In genomic region chr19:53529455-53529704, GRCm38 (mm10) we compare ENCODE assay signal across 7 mouse cellular contexts. TPM values are rescaled to one million over a fixed set of nuclear protein-coding genes. Genes with fewer than 3 reads are reported as not detected.
A peak's percentile ranks its signal among the peaks of the same experiment; 100 is the strongest.
DNase-seq lines count a peak whose midpoint lies in the region; ATAC-seq and TF ChIP-seq lines count a peak whose summit lies in the region.

No protein-coding gene starts in this region.

- no peaks in the 10 kb centered on the region for H3K36me3 ChIP-seq in lung, embryonic 15.5 days
- H3K36me3 ChIP-seq in forebrain, embryonic 12.5 days (replicated peaks) = no peaks in the 10 kb centered on the region
- no peaks in the 10 kb centered on the region for H3K36me3 ChIP-seq in liver, embryonic 12.5 days
- H3K36me3 ChIP-seq in stomach, postnatal 0 days (ENCODE audit: control insufficient read depth, insufficient read depth, low read length) = no peaks in the 10 kb centered on the region

- H3K4me1 ChIP-seq in lung, embryonic 15.5 days = peaks cover 9% of the 10 kb centered on the region
- peaks cover 26% of the 10 kb centered on the region for H3K4me1 ChIP-seq in forebrain, embryonic 12.5 days
- H3K4me1 ChIP-seq in liver, embryonic 12.5 days = peaks cover 44% of the 10 kb centered on the region
- no peaks in the 10 kb centered on the region for H3K4me1 ChIP-seq in stomach, postnatal 0 days (replicated peaks; ENCODE audit: control insufficient read depth, insufficient read depth)

- H3K9ac ChIP-seq in lung, embryonic 15.5 days = peak overlapping the region; percentile 63
- peak overlapping the region; percentile 64 for H3K9ac ChIP-seq in forebrain, embryonic 12.5 days
- H3K9ac ChIP-seq in liver, embryonic 12.5 days = peak overlapping the region; percentile 59
- peak overlapping the region; percentile 68 for H3K9ac ChIP-seq in stomach, postnatal 0 days (ENCODE audit: low read length)

- ATAC-seq in lung, embryonic 15.5 days (ENCODE audit: borderline replicate concordance, extremely low read depth, low FRiP score, low TSS enrichment) = no peak; the same call in 1 of the 2 replicates
- ATAC-seq in forebrain, embryonic 12.5 days (ENCODE audit: low FRiP score) = no peak; the same call in 1 of the 2 replicates
- ATAC-seq in liver, embryonic 12.5 days = no peak
- no peak for ATAC-seq in stomach, postnatal 0 days (ENCODE audit: low FRiP score, low TSS enrichment)

- no peak for TF ChIP-seq CTCF in stomach, postnatal 0 days (IDR thresholded peaks at IDR 0.05; ENCODE audit: low read depth)

- no peak overlapping the region for H3K27ac ChIP-seq in lung, embryonic 15.5 days
- H3K27ac ChIP-seq in forebrain, embryonic 12.5 days = no peak overlapping the region
- H3K27ac ChIP-seq in liver, embryonic 12.5 days = 0 out of 2 replicates have a peak overlapping the region, but pooled peaks have one; percentile 10
- peak overlapping the region; percentile 82 for H3K27ac ChIP-seq in stomach, postnatal 0 days (replicated peaks)

- H3K4me3 ChIP-seq in lung, embryonic 15.5 days = peak overlapping the region; percentile 77
- peak overlapping the region; percentile 63 for H3K4me3 ChIP-seq in forebrain, embryonic 12.5 days (replicated peaks)
- peak overlapping the region; percentile 62 for H3K4me3 ChIP-seq in liver, embryonic 12.5 days
- peak overlapping the region; percentile 67 for H3K4me3 ChIP-seq in stomach, postnatal 0 days (ENCODE audit: low read depth, low read length)

- DNase-seq in lung, postnatal 25 days (ENCODE audit: low spot score) = no peak
- no peak for DNase-seq in stomach, postnatal 0 days (ENCODE audit: low spot score)
- DNase-seq in layer of hippocampus, postnatal 10 days (ENCODE audit: low spot score in 2 of 2) = no peak
- DNase-seq in retina, postnatal 1 day = no peak

- H3K9me3 ChIP-seq in lung, embryonic 15.5 days = no peaks in the 10 kb centered on the region
- H3K9me3 ChIP-seq in forebrain, embryonic 12.5 days = no peaks in the 10 kb centered on the region
- H3K9me3 ChIP-seq in liver, embryonic 12.5 days (replicated peaks) = no peaks in the 10 kb centered on the region
- H3K9me3 ChIP-seq in stomach, postnatal 0 days (ENCODE audit: control insufficient read depth, low read length) = no peaks in the 10 kb centered on the region

- peak overlapping the region; percentile 97 for H3K4me2 ChIP-seq in lung, embryonic 15.5 days
- H3K4me2 ChIP-seq in forebrain, embryonic 12.5 days = peak overlapping the region; percentile 80
- H3K4me2 ChIP-seq in liver, embryonic 12.5 days = peak overlapping the region; percentile 96
- H3K4me2 ChIP-seq in stomach, postnatal 0 days (replicated peaks; ENCODE audit: low read depth) = peak overlapping the region; percentile 86

- under 1% methylated on average over 14 of the region's 36 CpGs for WGBS in lung, embryonic 15.5 days
- 0% methylated on average over 32 of the region's 36 CpGs for WGBS in forebrain, embryonic 12.5 days
- under 1% methylated on average over 36 of the region's 36 CpGs for WGBS in liver, embryonic 12.5 days (ENCODE audit: insufficient replicate concordance)
- under 1% methylated on average over 27 of the region's 36 CpGs for WGBS in stomach, postnatal 0 days

- peaks cover 12% of the 10 kb centered on the region; the same call in 1 of the 2 replicates for H3K27me3 ChIP-seq in lung, embryonic 15.5 days
- H3K27me3 ChIP-seq in forebrain, embryonic 12.5 days = peaks cover 45% of the 10 kb centered on the region
- H3K27me3 ChIP-seq in liver, embryonic 12.5 days (replicated peaks) = peaks cover 59% of the 10 kb centered on the region
- no peaks in the 10 kb centered on the region for H3K27me3 ChIP-seq in stomach, postnatal 0 days (ENCODE audit: control insufficient read depth, insufficient read depth, low read length)

- no peak for TF ChIP-seq EP300 in stomach, postnatal 0 days (optimal IDR thresholded peaks at IDR 0.05)

RNA-seq across cellular contexts. Expression of gene Dusp5, which starts 0.5 kb away (rescaled TPM):
- polyA plus RNA-seq in lung, embryonic 15.5 days (2015; fragmentation: Nextera tagmentation; extraction: Ambion mirVana) = 6.7 and 7.8 TPM in 2 replicates
- polyA plus RNA-seq in forebrain, embryonic 12.5 days (2016; fragmentation: Nextera tagmentation; extraction: Ambion mirVana) = 2.8 and 3.0 TPM in 2 replicates
- 5.7 and 5.9 TPM in 2 replicates for polyA plus RNA-seq in liver, embryonic 12.5 days (2016; fragmentation: Nextera tagmentation; extraction: Ambion mirVana)
- polyA plus RNA-seq in stomach, postnatal 0 days (2015; fragmentation: Nextera tagmentation; extraction: Ambion mirVana) = 14.1 and 18.5 TPM in 2 replicates
- 10 to 100 TPM in 1 of 2 experiments, 1 to 10 TPM in 1; 9.3 to 10.1 TPM for total RNA-seq in layer of hippocampus, postnatal 10 days (2021)

RNA-seq across cellular contexts. Expression of gene Nutf2-ps1, which starts 59.5 kb away (rescaled TPM):
- polyA plus RNA-seq in lung, embryonic 15.5 days (2015; fragmentation: Nextera tagmentation; extraction: Ambion mirVana) = 402 and 410 TPM in 2 replicates
- 419 and 449 TPM in 2 replicates for polyA plus RNA-seq in forebrain, embryonic 12.5 days (2016; fragmentation: Nextera tagmentation; extraction: Ambion mirVana)
- polyA plus RNA-seq in liver, embryonic 12.5 days (2016; fragmentation: Nextera tagmentation; extraction: Ambion mirVana) = 289 and 313 TPM in 2 replicates
- 168 and 177 TPM in 2 replicates for polyA plus RNA-seq in stomach, postnatal 0 days (2015; fragmentation: Nextera tagmentation; extraction: Ambion mirVana)
- 10 to 100 TPM; 53.4 to 65.1 TPM for total RNA-seq in layer of hippocampus, postnatal 10 days (2021)

Comparison
In these comparisons a context has a peak if more than half of its experiments do, and no peak if none do; other contexts are left out.
1. H3K27ac ChIP-seq: peak in liver, embryonic 12.5 days (single experiment) and stomach, postnatal 0 days (single experiment); none in lung, embryonic 15.5 days (single experiment) and forebrain, embryonic 12.5 days (single experiment).
2. Peak in every context shown above with its lines, with median percentiles within 50 percentile points of each other: H3K4me2 ChIP-seq, H3K4me3 ChIP-seq and H3K9ac ChIP-seq.